Mouse (Mus musculus): ENCODE measurements around the gene Tmem115.

The Tmem115 gene

DNA sequence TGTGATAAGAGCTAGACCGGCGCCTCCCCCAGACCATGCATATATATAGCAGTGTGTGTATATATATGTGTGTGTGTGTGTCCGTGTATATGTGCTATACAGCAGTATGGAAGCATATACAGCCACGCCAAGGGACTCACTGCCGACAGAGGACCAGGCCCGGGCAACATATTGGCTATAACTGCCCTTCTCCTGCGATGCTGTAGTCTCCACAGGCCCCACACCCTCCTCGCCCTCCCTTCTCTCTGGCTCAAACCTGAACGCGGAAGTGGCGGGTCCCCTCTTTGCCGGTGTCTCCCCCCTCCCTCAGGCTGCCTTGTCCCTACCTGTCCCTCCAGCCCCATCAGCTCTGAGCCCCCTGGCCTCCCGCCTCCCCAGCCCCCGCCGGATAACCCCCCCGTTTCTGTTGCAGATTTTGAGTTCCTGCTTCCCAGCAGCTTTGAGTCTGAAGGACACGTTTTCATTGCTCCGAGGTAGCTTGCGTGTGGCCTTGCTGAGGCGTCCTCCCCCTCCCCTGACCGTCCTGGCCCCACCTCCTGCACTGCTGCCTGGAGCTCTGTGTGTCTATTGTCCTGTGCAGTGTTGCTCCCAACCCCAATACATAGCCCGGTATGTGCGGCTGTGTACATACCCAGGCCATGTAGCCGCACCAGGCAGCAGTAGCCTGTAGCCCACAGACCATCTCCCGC, 11.9 kb upstream of the Tmem115 start:
- WGBS, result 33% methylated on average over 25 of the region's 25 CpGs

DNA sequence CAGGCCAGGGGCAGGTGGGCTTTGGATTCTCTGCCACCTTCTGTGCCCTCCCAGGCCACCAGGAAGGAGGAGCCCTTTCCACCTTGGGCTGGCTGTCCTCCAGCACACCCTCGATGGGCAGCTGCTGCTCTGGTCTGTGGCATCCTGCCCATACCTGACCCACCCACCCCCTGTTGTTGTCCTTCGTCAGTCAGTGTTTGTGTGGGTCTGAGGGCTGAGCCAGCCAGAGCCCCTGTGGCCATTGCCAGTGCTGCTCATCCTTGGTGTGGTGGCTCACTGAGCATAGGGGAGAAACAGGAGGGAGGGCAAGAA, 11.4 kb upstream of the Tmem115 start:
- 34% methylated on average over 2 of the region's 2 CpGs for WGBS

DNA sequence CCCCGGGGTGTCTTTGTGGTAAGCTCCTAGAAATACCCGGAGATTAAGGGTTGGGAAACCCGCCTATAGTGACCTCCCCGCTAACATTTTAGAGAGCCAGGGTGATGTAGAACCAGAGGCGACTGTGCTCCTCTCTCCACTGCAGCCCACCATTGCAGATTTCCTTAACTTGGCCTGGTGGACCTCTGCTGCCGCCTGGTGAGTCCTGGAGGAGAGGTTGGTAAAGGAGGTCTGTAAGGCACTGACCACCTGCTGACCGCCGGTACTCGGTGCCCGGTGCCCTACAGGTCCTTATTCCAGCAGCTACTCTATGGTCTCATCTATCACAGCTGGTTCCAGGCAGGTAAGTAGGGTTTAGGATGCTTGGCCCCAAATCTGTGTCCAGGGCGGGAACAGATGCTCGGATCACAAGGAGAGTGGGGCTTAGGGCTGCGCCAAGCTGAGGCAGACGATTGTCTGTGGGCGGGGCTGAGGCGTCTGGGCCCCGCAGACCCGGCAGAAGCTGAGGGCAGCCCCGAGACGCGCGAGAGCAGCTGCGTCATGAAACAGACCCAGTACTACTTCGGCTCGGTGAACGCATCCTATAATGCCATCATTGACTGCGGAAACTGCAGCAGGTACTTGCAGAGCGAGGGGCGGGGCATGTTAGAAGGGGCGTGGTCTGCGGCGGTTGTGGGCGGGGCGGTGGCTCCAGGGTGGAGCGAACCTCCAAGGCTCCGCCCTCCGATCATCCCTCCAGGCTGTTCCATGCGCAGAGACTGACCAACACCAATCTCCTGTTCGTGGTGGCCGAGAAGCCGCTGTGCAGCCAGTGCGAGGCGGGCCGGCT, 7.3 kb upstream of the Tmem115 start:
- WGBS, result 9% methylated on average over 44 of the region's 44 CpGs

DNA sequence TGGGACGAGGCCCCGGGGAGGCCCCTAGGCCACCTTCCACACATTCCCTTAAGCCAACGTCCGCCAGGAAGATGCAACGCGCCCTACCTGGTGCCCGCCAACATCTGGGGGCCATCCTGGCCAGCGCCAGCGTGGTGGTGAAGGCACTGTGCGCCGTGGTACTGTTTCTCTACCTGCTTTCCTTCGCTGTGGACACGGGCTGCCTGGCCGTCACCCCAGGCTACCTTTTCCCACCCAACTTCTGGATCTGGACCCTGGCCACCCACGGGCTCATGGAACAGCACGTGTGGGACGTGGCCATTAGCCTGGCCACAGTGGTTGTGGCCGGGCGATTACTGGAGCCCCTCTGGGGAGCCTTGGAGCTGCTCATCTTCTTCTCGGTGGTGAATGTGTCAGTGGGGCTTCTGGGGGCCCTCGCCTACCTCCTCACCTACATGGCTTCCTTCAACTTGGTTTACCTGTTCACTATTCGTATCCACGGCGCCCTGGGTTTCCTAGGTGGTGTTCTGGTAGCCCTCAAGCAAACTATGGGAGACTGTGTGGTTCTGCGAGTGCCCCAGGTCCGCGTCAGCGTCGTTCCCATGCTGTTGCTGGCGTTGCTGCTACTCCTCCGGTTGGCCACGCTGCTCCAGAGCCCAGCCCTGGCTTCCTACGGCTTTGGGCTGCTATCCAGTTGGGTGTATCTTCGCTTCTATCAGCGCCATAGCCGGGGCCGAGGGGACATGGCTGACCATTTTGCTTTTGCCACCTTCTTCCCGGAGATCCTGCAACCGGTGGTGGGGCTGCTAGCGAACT, 860 bp downstream of the Tmem115 start:
- under 1% methylated on average over 40 of the region's 40 CpGs for WGBS

DNA sequence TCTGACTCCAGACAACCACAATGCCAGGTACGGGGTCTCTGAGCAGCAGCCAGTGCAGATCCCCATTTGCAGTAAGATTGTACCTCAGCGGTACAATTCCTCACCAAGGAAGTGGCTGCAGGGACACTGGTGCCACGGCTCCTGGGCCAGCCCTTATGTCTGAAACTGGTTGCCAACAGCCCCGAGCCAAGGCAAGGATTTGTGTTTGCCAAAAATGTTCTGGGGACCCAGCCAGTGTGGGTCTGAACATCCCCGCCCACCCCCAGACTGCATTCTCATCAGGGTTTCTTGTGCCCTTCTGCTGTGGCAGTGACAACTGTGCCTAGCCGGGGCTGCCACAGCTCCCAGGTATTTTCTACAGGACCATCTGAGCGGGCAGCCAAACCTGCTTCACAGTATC, 4.5 kb downstream of the Tmem115 start:
- 47% methylated on average over 7 of the region's 7 CpGs for WGBS

DNA sequence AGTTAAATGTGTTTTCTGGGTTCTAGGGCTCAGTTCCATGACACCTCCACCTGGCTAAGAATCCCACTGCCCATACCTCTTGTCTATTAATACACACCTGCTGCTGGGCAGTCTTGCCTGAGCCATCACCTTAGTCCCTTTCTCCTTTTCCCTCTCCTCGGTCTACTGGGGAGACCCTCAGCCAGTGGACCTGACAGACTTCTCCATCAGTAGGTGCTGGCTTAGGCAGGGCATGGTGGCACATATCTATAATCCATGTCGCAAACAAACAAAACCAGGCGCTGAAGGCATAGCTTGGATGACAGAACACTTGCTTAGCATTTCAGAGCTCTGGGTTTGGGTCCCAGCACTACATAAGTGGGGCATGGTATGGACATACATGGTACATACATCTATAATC, 5.0 kb downstream of the Tmem115 start:
- WGBS, result 87% methylated on average over 3 of the region's 3 CpGs

DNA sequence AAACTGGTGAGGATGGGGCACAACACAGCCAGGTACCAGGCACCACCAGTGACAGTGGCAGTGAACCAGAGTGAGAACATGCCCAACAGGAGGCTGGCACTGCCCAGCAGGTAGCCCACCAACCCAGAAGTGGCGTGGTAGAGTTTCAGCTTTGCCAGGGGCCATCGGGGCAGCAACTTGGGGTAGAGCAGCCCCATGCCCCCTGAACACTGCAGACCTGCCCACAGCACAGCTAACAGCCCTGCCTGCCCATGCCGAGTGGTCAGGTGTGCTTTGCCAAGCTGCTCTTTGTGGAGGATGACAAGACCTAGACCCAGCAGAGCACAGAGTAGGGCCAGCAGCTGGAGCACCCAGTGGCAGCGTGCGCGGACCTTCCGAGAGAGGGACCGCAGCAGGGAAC, 6.2 kb downstream of the Tmem115 start:
- 95% methylated on average over 8 of the region's 8 CpGs for WGBS

DNA sequence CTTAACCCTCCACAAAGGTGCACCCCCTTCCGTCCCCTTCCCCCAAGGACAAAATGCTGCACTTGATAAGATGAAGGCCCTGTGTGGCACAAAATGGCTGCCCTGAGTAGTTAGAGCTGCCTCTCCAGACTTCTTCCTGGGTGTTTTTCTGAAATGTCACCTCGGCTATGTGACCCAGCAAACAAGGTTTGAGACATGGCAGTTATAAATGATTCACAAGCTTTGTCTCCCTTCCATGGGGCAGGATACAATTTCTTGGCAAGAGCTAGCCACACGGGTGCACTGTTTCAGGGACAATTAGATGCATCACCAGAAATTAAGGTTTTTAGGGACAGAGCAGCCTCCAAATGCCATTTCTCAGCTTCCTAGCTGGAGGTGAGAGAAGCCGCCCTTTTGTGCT, 6.7 kb downstream of the Tmem115 start:
- 62% methylated on average over 4 of the region's 4 CpGs for WGBS

DNA sequence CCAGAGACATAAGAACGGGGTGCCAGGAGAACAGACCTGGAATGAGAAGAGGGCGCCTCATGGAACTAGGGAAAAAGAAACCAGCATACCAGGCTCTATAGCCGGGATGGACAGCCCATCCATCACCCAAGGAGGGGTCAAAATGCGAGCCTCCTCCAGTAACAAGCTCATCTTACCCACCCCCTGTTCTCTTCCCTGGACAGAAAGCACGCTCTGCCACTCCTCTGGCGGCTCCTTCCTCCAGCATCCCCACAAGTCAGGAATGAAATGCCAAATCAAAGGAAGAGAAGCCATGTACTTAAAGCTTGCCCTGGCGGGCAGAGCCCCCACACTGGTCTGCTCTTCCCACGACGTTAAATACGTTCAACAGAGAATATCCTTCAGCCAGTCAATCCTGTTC, 7.3 kb downstream of the Tmem115 start:
- 33% methylated on average over 10 of the region's 10 CpGs for WGBS

DNA sequence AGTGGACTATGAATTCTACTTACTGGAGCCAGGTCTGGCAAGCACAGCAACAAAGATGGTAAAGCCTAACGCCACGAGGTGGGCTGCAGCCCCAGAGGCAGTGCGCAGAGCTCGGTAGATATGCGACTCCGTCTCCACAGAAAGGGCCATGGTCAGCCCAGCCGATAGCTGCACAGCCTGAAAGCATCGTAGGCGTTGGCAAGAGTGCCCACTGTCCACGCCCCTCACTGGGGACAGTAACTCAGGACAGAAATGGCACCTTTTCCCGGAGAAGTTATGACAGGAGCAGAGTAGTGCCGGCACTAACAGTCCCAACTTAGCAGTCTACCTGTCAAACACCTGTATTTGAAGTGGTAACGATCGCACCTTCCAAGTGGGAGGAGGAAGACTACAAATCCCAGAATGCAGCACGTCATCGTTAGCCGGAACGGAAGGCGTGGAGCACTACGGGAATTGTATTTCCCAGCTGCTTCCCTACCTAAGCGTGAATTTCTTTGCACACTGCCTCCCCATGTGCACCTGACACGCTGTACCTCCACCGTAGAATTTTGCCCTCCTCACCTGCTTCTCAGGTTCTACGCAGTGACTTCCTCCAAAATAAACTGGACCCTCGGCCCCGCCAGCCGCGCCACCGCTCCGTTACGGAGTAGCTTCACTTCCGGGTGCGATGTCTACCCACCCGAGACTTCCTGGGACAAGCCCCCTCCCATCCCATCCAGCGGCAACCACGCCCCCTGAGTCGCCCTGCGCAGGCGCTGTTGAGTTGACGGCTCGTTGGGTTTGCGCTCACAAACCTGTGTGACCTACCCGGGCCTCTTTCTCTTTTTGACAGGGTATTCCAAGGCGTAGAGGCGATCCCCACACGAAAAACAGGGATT, 8.0 kb downstream of the Tmem115 start, which contains the start of the genes Cyb561d2 and Nprl2:
TSS of gene Cyb561d2 (minus strand) at position 720 of the 878 bp plus-strand sequence.
TSS of gene Nprl2 (plus strand) at position 753 of the 878 bp plus-strand sequence.
- WGBS, result under 1% methylated on average over 46 of the region's 46 CpGs

DNA sequence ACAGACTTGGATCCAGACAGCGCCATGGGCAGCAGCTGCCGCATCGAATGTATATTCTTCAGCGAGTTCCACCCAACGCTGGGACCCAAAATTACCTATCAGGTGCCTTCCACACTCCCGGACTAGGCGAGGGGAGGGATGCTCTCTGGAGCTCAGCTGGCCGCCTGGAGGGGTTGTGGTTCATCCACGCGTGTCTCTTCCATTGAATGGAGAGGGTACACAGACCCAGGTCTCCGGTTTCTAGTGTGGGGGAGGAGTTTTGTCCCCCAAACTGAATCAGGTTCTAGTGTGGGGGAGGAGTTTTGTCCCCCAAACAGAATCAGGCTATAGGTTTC, 8.6 kb downstream of the Tmem115 start:
- WGBS, result under 1% methylated on average over 11 of the region's 11 CpGs

DNA sequence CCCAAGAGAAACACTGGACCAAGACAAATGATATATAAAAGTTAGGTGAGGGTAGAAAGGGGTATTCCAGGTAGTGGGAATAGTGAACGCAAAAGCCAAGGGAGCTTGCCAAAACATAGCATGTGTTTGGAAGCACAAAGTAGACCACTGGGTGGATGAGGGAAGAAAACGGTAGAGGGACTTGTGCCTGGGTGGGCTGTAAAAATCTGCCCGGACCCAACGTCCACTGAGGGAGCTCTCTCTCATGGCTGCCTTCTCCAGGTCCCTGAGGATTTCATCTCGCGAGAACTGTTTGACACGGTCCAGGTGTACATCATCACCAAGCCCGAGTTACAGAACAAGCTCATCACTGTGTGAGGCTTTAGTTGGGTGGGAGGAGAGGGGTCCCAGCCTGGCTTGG, 9.0 kb downstream of the Tmem115 start:
- WGBS, result 40% methylated on average over 8 of the region's 8 CpGs

DNA sequence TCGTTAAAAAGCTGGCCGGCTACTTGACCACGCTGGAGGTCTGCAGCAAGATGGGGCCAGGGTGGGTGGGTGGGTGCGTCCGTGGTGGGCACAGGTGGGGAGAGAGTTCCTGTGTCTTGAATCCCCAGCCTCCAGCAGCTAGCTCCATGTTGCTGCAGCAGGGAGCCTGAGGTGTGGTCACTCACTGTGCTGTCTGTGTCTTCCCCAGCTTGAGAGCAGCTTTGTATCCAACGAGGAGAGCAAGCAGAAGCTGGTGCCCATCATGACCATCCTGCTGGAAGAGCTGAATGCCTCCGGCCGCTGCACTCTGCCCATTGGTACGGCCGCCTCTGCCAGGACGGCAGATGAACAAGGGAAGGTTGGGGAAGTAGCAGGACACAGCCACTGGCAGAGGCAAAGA, 9.6 kb downstream of the Tmem115 start:
- 86% methylated on average over 11 of the region's 11 CpGs for WGBS

DNA sequence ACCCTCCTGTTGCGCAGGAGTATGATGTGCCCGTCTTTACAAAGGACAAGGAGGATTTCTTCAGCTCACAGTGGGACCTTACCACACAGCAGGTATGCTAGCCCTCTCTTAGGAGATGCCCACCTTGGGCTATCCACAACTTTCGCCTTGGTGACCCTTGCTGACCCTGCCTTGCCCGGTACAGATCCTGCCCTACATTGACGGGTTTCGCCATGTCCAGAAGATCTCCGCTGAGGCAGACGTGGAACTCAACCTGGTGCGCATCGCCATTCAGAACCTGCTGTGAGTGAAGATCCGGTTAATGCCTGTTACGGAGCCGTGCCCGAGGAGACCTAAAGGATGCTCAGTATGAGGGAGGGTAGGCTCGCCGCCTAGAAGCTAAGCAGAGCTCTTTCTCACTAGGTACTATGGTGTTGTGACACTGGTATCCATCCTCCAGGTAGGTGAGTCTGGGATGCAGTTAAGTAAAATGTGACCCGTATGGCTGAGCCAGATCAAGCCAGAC, 10.5 kb downstream of the Tmem115 start:
- WGBS, result 97% methylated on average over 17 of the region's 17 CpGs

DNA sequence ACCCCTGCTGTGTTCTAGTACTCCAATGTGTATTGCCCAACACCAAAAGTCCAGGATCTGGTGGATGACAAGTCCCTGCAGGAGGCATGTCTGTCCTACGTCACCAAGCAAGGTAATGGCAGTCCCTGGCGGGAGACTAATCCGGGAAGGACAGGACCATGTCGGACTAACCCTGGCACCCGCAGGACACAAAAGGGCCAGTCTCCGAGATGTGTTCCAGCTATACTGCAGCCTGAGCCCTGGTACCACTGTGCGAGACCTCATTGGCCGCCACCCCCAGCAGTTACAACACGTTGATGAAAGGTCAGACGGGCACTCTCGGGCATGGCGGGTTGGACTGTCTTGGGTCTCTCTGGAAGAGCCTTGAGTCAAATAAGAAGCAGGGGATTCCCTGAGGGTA, 11.0 kb downstream of the Tmem115 start:
- 94% methylated on average over 12 of the region's 12 CpGs for WGBS

DNA sequence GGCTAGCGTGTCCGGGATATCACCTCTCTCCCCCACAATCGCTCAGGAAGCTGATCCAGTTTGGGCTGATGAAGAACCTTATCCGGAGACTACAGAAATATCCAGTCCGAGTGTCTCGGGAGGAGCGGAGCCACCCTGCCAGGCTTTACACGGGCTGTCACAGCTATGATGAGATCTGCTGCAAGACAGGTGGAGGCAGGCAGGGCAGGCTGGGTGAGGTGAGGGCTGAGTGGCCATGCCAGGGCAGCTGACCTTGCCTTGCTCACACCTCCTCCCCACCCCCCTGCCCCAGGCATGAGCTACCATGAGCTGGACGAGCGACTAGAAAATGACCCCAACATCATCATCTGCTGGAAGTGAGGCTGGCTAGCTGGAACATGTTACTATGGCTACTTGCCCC, 11.5 kb downstream of the Tmem115 start:
- 81% methylated on average over 10 of the region's 10 CpGs for WGBS

DNA sequence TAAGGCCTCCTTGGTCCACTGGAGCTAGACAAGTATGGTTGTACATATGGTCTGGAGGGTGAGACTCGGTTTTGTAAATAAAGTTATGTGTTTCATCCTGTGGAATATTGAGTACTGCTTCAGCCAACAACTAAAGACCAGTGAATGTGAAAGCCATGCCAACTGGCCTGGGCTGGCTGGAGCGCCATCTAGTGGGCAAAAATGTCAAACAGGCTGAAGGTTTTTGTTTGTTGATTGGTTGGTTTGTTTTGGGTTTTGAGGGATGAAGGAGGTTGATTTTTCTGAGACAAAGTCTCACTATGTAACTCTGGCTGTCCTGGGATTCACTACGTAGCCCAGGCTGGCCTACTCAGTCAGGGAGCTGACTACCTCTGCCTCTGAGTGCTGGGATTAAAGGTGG, 11.9 kb downstream of the Tmem115 start:
- WGBS, result 8% methylated on average over 3 of the region's 3 CpGs

DNA sequence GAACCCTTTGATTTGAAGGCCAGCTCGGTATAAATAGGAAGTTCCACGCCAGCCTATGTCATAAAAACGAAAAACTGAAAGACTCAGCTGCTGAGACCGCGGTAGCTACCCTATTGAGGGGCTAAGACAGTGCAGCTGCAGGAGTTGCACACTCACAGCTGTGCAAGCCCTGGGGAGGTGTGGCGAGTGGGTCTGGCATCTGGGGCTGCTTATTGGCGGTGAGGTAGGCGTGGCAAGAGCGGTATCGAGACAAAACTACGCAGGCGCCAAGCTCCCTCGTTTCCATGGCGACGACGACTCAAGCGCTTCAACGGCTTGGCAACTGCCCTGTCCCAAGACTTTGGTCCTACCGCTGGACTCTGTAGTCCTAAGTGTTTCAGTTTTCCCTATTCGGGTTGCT, 13.3 kb downstream of the Tmem115 start, which contains the start of gene Zmynd10:
TSS of gene Zmynd10 (plus strand) at position 273 of the 400 bp plus-strand sequence.
- 2% methylated on average over 20 of the region's 20 CpGs for WGBS

DNA sequence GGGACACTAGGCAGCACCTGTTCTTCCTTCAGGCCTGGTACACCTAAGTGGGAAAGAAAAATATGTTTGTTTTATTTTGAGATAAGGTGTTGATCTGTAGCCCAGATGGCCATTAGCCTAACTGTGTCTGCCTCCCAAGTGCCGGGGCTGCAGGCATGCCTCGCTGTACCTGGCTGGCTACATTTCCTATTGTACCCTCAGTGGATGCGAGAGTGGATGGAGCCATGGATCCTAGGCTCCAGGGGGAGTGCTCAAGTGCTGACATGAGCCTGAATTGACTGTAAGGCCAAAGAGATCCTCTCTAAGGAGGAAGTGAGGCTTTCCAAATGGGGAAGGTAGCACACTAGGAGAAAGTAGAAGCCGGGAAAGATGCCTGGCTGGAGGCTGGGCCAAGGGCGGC, 14.2 kb downstream of the Tmem115 start:
- WGBS, result 86% methylated on average over 5 of the region's 5 CpGs

DNA sequence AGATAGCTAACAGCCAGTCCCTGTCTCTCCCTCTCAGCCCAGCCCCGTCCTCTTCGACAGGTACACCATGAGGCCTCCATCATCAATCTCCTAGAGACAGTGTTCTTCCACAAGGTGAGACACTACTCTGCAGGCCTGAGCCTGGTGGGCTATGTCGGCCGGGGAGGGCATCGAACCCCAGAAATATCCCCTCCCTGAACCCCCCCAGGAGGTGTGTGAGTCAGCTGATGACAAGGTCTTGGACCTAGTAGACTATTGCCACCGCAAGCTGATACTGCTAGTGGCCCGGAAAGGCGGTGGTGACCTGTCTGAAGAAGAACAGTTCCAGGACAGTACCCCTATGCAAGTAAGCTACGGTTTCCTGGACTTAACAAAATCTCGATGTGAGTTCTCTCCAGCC, 15.1 kb downstream of the Tmem115 start:
- 95% methylated on average over 10 of the region's 10 CpGs for WGBS
